Mouse (Mus musculus) myocyte (in vitro differentiated cells): ENCODE measurements at regions not wholly inside any gene's neighbourhood (a gene's known extent, or its start where the extent isn't known, plus 50 kb on each side); places are given as distances from the start of the nearest gene placed in this dataset.

ENCODE experiments used
- H3K27me3 ChIP-seq: one replicate; pipeline ENCODE4 v1.6.1; 2011; ENCODE audit not compliant: control insufficient read depth, insufficient read depth, insufficient read length
- H3K36me3 ChIP-seq: one replicate; pipeline ENCODE4 v1.6.1; 2011; ENCODE audit not compliant: control insufficient read depth, insufficient read depth
- H3K4me2 ChIP-seq: one replicate; pipeline ENCODE4 v1.6.1; 2011; ENCODE audit warnings: low read depth, control low read depth
- H3K4me3 ChIP-seq: one replicate; pipeline ENCODE4 v1.5.1; 2011; ENCODE audit warnings: mild to moderate bottlenecking, control low read depth, moderate library complexity
- H3K79me2 ChIP-seq: one replicate; pipeline ENCODE4 v1.6.1; 2011; ENCODE audit not compliant: control insufficient read depth, insufficient read depth
- H3ac ChIP-seq: one replicate; pipeline ENCODE4 v1.6.1; 2011; ENCODE audit not compliant: control insufficient read depth, insufficient read length
- CEBPB ChIP-seq: IDR thresholded peaks from 2 replicates; pipeline ENCODE4 v1.6.1; 2011; ENCODE audit warnings: mild to moderate bottlenecking, moderate library complexity; ENCODE audit not compliant: poor library complexity, insufficient read depth, severe bottlenecking
- E2F4 ChIP-seq: IDR thresholded peaks from one replicate; pipeline ENCODE4 v1.6.1; 2011; ENCODE audit warnings: mild to moderate bottlenecking, control low read depth, moderate library complexity; ENCODE audit not compliant: insufficient read depth
- MAX ChIP-seq: IDR thresholded peaks from one replicate; pipeline ENCODE4 v1.6.1; 2011; ENCODE audit warnings: low read depth, mild to moderate bottlenecking, control low read depth
- MYOD1 ChIP-seq, 3 experiments: IDR thresholded peaks; one replicate each; pipeline ENCODE4 v1.6.1; 2011; ENCODE audit warnings: control low read depth in 2 of 3, low read depth in 2 of 3, mild to moderate bottlenecking in 2 of 3, moderate library complexity in 1 of 3; ENCODE audit not compliant: insufficient read length in 2 of 3, control insufficient read depth in 1 of 3
- MYOG ChIP-seq, 3 experiments: IDR thresholded peaks; one replicate each; pipeline ENCODE4 v1.6.1; 2011; ENCODE audit warnings: control low read depth in 2 of 3, low read depth in 2 of 3, mild to moderate bottlenecking in 2 of 3; ENCODE audit not compliant: insufficient read length in 2 of 3, control insufficient read depth in 1 of 3, insufficient read depth in 1 of 3
- POLR2A ChIP-seq: IDR thresholded peaks from one replicate; pipeline ENCODE4 v1.6.1; 2011; ENCODE audit warnings: low read depth, mild to moderate bottlenecking, control low read depth, moderate library complexity; ENCODE audit not compliant: insufficient read length
- POLR2AphosphoS2 ChIP-seq: IDR thresholded peaks from one replicate; pipeline ENCODE4 v1.6.1; 2011; ENCODE audit warnings: low read depth, control low read depth; ENCODE audit not compliant: insufficient read length
- REST ChIP-seq: IDR thresholded peaks from one replicate; pipeline ENCODE4 v1.6.1; 2011; ENCODE audit warnings: mild to moderate bottlenecking, control low read depth, moderate library complexity; ENCODE audit not compliant: insufficient read depth, insufficient read length
- SRF ChIP-seq: IDR thresholded peaks from one replicate; pipeline ENCODE4 v1.6.1; 2011; ENCODE audit warnings: low read depth; ENCODE audit not compliant: control insufficient read depth, insufficient read length
- TCF12 ChIP-seq: IDR thresholded peaks from one replicate; pipeline ENCODE4 v1.6.1; 2011; ENCODE audit warnings: mild to moderate bottlenecking, control low read depth; ENCODE audit not compliant: poor library complexity, insufficient read depth, severe bottlenecking
- TCF3 ChIP-seq: IDR thresholded peaks from one replicate; pipeline ENCODE4 v1.6.1; 2011; ENCODE audit warnings: low read depth, control low read depth; ENCODE audit not compliant: insufficient read length
- USF1 ChIP-seq: IDR thresholded peaks from one replicate; pipeline ENCODE4 v1.6.1; 2011; ENCODE audit warnings: low read depth, mild to moderate bottlenecking, control low read depth, moderate library complexity

- TF ChIP-seq POLR2A (no peak), MAX (no peak), E2F4 (no peak), REST (no peak), MYOD1 (IDR thresholded peaks at IDR 0.05; ENCODE audit: control insufficient read depth in 1 of 3, insufficient read length in 2 of 3, low read depth in 2 of 3) (no peak), CEBPB (no peak), POLR2AphosphoS2 (no peak), TCF12 (no peak), MYOG (IDR thresholded peaks at IDR 0.05; ENCODE audit: control insufficient read depth in 1 of 3, insufficient read depth in 1 of 3, insufficient read length in 2 of 3, low read depth in 2 of 3) (no peak), TCF3 (no peak), SRF (no peak), USF1 (no peak)
- H3ac ChIP-seq = no peak overlapping the region
- H3K36me3 ChIP-seq = no peaks in the 10 kb centered on the region
- no peaks in the 10 kb centered on the region for H3K79me2 ChIP-seq
- no peak overlapping the region for H3K4me2 ChIP-seq
- H3K4me3 ChIP-seq = no peak overlapping the region
- H3K27me3 ChIP-seq = peaks cover 16% of the 10 kb centered on the region
Measured at GRCm38 (mm10) chr6:89265296-89265695, 97.1 kb downstream of the Plxna1 start.
